Mouse (Mus musculus) intestine, embryonic 14.5 days (tissue): Measurements from ENCODE around the gene Bod1l. TPM values are rescaled to one million over a fixed set of nuclear protein-coding genes. Genes with fewer than 3 reads are reported as not detected.

Experiments
- ATAC-seq: fragments of 200-750 bp; cut with Nextera tagmentation; replicated peaks from 2 replicates; pipeline ENCODE4 v1.8.0; 2017; ENCODE audit warnings: low read depth, moderate number of reproducible peaks, moderate TSS enrichment, moderate library complexity; ENCODE audit not compliant: low FRiP score, low TSS enrichment
- DNase-seq: peaks from one replicate; pipeline ENCODE4 v3.0.0-alpha.2; 2018; ENCODE audit warnings: low spot score
- H3K27ac ChIP-seq: fragments of 300-500 bp; sonication (generic); 2 replicates; pipeline ENCODE4 v1.5.1; 2014; ENCODE audit warnings: low read depth, mild to moderate bottlenecking, control low read depth
- H3K27me3 ChIP-seq: fragments of 300-500 bp; sonication (generic); replicated peaks from 2 replicates; pipeline ENCODE4 v1.6.1; 2014; ENCODE audit warnings: low read length, control low read depth; ENCODE audit not compliant: control insufficient read depth, insufficient read depth
- H3K36me3 ChIP-seq: fragments of 300-500 bp; sonication (generic); 2 replicates; pipeline ENCODE4 v1.6.1; 2014; ENCODE audit warnings: low read length, control low read depth; ENCODE audit not compliant: control insufficient read depth, insufficient read depth
- H3K4me1 ChIP-seq: fragments of 300-500 bp; sonication (generic); replicated peaks from 2 replicates; pipeline ENCODE4 v1.6.1; 2014; ENCODE audit warnings: low read length, control low read depth, mixed read lengths; ENCODE audit not compliant: control insufficient read depth, insufficient read depth
- H3K4me2 ChIP-seq: fragments of 300-500 bp; sonication (generic); 2 replicates; pipeline ENCODE4 v1.6.1; 2014; ENCODE audit warnings: low read length
- H3K4me3 ChIP-seq: fragments of 300-500 bp; sonication (generic); 2 replicates; pipeline ENCODE4 v1.5.1; 2014; ENCODE audit warnings: low read depth, low read length, control low read depth, mixed read lengths
- H3K9ac ChIP-seq: fragments of 300-500 bp; sonication (generic); 2 replicates; pipeline ENCODE4 v1.6.1; 2014; ENCODE audit warnings: mild to moderate bottlenecking, low read length
- H3K9me3 ChIP-seq: fragments of 300-500 bp; sonication (generic); 2 replicates; pipeline ENCODE4 v1.6.1; 2016; ENCODE audit warnings: low read length, control low read depth; ENCODE audit not compliant: control insufficient read depth
- WGBS: fragments of 180-500 bp; shearing (Covaris S2); extraction: QIAGEN DNeasy Blood & Tissue Kit; methylation state at CpG from one replicate; pipeline ENCODE4 v1.1.7; 2014; 5-methylcytosine and 5-hydroxymethylcytosine counted together
- polyA plus RNA-seq: library from polyadenylated mRNA; unstranded; fragments of >200 nt; fragmentation: Nextera tagmentation; extraction: Ambion mirVana; gene quantifications from 2 replicates; pipeline ENCODE4 v1.2.1, GENCODE M21; 2014

The Bod1l gene
- polyA plus RNA-seq, 1 experiment from 2014 or later: 20.8 TPM

DNA sequence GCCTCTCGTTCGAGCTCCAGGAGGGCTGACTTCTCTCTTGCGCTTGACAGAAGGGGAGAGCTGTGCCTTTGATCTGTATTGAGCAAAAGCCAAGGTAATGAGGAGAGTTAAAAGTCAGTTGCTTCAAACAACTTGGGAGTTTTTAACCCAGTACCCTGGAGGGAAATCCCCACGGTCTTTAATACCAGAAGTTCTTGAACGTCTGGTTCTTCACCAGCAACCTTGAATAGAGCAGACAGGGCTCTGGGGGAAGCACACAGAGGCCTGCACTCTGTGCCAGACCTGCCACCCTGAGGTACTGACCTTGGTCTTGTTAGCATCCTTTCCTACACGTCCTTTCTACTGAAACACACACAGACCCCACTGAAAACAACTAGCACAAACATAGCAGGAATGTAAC lies 55.2 kb downstream of the Bod1l start:
- H3K9me3 ChIP-seq: no peaks in the 10 kb centered on the region
- no peaks in the 10 kb centered on the region for H3K27me3 ChIP-seq
- WGBS: 74% methylated on average over 6 of the region's 6 CpGs
- no peak overlapping the region for H3K4me3 ChIP-seq
- no peak overlapping the region for H3K4me2 ChIP-seq
- H3K27ac ChIP-seq: no peak overlapping the region
- peaks cover 77% of the 10 kb centered on the region for H3K36me3 ChIP-seq
- DNase-seq (peak; percentile 29), ATAC-seq (no peak)
- H3K4me1 ChIP-seq: no peaks in the 10 kb centered on the region
- no peak overlapping the region for H3K9ac ChIP-seq

DNA sequence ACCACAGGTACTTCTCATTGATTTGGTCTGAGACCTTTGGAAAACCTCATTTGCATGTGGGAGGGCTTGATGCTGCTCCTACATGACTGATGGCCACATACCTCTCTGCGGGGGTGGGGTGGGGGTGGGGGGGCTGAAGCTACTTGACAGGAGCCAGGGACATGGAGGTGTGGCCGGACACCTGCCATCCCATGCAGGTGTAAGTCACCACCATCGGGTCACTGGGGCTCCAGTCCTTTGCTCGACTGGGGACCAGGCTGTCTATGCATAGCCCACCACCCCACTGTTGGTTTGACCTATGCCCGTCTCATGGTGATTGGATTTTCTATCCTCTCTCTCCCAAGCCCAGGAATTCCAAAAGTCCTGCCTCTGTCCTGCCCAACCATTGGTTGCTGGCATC lies 62.2 kb downstream of the Bod1l start:
- no peaks in the 10 kb centered on the region for H3K4me1 ChIP-seq
- H3K36me3 ChIP-seq: peaks cover 18% of the 10 kb centered on the region
- H3K27me3 ChIP-seq: no peaks in the 10 kb centered on the region
- WGBS: 86% methylated on average over 5 of the region's 5 CpGs
- no peak overlapping the region for H3K9ac ChIP-seq
- DNase-seq: peak; percentile 13
- no peak overlapping the region for H3K27ac ChIP-seq
- no peak overlapping the region for H3K4me3 ChIP-seq
- no peak; the same call in 1 of the 2 replicates for ATAC-seq
- no peaks in the 10 kb centered on the region for H3K9me3 ChIP-seq
- no peak overlapping the region for H3K4me2 ChIP-seq

DNA sequence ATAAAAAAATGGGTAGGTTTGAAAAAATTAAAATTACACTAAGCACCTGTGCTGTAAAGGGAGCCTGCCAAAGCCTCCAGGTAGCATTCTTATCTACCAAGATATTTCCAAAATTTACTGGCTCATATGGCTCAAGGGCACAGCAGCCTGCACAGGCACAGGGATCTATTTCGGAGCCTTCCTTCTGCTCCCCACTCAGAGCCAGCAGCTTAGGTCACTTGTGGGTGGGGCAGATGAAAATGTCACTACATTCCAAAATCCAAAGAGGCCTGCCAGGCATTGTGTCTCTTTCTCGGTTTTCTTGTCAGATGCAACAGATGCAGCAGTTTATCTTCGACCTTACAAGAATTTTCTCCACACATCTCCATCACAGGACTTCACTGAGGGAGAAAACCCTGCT lies 64.1 kb downstream of the Bod1l start:
- Histone ChIP-seq H3K4me2 (no peak overlapping the region), H3K27me3 (no peaks in the 10 kb centered on the region), H3K9ac (no peak overlapping the region), H3K4me1 (no peaks in the 10 kb centered on the region), H3K27ac (no peak overlapping the region), H3K36me3 (no peaks in the 10 kb centered on the region; the same call in 1 of the 2 replicates), H3K4me3 (no peak overlapping the region), H3K9me3 (no peaks in the 10 kb centered on the region)
- peak; percentile 31 for DNase-seq
- WGBS: 76% methylated on average over 3 of the region's 3 CpGs
- ATAC-seq: no peak

DNA sequence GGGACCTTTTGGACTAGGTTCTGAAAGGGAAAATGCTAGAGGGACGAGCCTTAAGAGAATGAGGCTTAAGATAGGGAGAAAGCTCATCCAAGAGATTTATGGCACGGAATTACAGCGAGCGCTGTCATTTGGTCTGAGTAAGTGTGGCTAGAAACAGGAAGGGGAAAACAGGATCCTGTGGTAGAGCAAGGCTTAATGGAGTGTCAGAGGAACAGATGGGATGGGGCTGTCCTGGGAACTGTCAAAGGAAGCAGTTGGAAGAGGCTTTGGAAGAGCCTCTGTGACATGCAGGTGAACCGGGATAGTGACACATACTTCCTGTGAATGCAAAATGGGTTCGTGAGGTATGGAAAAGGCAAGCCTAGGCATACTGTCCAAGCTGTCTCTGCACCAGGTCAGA lies 68.4 kb downstream of the Bod1l start:
- no peaks in the 10 kb centered on the region for H3K9me3 ChIP-seq
- H3K9ac ChIP-seq: no peak overlapping the region
- 22% methylated on average over 6 of the region's 6 CpGs for WGBS
- H3K27ac ChIP-seq: no peak overlapping the region
- H3K4me2 ChIP-seq: no peak overlapping the region
- no peaks in the 10 kb centered on the region for H3K4me1 ChIP-seq
- no peaks in the 10 kb centered on the region for H3K27me3 ChIP-seq
- no peaks in the 10 kb centered on the region for H3K36me3 ChIP-seq
- no peak overlapping the region for H3K4me3 ChIP-seq
- ATAC-seq (peak; percentile 68; the same call in 1 of the 2 replicates), DNase-seq (peak; percentile 47)

DNA sequence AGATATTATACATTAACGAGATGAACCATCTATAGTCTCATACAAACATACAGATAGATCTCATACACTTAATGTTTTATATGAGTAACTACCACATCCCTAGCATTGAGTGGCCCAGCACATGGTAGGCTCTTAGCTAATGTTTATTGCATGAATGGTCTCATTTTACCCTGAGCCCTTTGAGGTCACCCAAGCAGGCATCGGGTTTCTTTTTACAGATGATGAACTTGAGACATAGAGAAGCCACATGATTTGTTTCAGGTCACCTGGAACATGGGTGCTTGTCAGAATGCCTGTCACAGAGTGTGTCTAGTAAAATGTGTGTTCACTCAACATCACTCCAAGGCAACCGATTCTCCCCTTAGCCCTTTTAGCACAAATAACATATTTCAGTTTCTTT lies 68.8 kb downstream of the Bod1l start:
- ATAC-seq: no peak
- no peaks in the 10 kb centered on the region for H3K36me3 ChIP-seq
- 40% methylated on average over 3 of the region's 3 CpGs for WGBS

DNA sequence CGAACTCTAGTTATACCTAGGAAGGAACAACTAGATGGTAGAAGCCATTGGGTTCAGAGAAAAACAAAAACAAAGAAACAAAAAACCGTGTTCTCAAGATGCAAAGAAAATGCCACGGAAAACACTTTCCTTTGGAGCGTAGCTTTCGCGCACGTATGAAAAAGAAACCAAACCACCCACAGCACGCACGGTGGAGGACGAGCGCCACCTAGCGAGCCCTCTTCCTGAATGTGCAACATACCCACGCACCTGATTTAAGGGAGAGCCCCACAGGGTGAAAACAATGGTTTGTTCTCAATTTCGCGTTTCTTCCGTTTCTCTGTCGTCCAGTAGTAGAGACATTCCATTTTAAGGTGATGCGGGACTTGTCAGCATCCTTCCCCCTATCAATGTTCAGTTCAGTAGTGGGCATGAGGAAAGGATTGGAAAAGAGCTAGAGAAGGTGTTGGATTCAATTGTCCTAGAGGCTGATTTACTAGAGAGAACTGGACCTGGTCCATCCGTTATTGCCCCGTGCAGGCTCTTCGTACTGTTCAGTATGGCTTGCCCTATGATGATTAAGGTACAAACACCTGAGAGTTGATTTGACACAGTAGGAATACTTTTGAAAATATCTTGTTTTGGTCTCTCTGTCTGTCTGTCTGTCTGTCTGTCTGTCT lies 75.6 kb downstream of the Bod1l start:
- Histone ChIP-seq H3K4me1 (0 out of 2 replicates have a peak, but pooled peaks cover 5% of the 10 kb centered on the region), H3K9ac (no peak overlapping the region), H3K9me3 (no peaks in the 10 kb centered on the region), H3K4me2 (peak overlapping the region; percentile 49), H3K27ac (no peak overlapping the region), H3K36me3 (no peaks in the 10 kb centered on the region), H3K27me3 (peaks cover 38% of the 10 kb centered on the region), H3K4me3 (peak overlapping the region; percentile 26)
- DNase-seq (peak; percentile 98), ATAC-seq (0 out of 2 replicates have a peak, but pooled peaks have one; percentile 61)
- 7% methylated on average over 21 of the region's 21 CpGs for WGBS

More for the DNA sequence above, 68.8 kb downstream of the Bod1l start:
- DNase-seq: peak; percentile 44
- H3K9ac ChIP-seq: no peak overlapping the region
- H3K4me2 ChIP-seq: no peak overlapping the region
- no peaks in the 10 kb centered on the region for H3K4me1 ChIP-seq
- H3K9me3 ChIP-seq: no peaks in the 10 kb centered on the region
- H3K4me3 ChIP-seq: no peak overlapping the region
- no peaks in the 10 kb centered on the region for H3K27me3 ChIP-seq
- no peak overlapping the region for H3K27ac ChIP-seq

DNA sequence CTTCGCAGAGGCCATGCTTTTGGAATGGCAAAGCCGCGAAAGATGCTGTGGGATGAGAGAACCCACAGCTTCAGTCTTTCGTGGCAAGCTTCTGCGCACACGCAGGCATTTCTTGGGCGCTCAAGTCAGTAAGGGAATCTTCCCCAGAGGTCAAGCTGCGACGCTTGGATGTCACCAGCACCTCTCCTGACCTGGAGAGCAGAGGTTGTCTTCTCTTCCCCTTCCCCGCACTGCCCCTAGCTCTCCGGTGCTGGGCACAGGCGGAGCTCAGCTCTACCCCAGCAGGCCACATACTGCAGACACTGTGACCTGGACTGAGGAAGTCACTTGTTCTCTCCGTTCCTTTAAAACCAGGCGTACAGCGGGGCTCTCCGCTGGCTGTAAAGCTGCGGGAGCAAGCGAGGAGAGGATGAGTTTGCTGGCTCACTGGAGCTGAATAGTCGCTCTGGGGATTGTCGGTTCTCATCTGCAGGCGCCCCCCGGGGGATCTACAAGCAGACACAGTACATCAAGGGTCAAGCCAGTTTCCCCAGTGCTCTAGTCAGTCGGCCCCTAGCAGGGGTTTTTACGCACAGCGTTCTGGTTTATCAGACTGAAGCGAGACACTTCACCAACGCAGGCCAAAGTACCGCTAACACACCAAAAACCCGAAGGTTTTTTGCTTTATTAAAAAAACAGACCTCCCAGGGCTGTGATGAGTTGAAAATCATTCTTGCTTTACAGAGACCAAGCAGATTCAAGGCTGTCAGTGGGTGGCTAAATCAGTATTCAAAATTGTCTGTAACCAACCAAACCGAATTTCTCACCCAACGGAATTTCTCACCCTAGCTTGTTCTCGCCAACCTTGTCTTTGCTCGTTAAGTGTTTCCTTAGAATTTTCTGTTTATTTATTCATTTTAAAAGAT lies 76.6 kb downstream of the Bod1l start:
- Histone ChIP-seq H3K9ac (no peak overlapping the region), H3K4me3 (peak overlapping the region; percentile 26), H3K27me3 (peaks cover 47% of the 10 kb centered on the region), H3K4me1 (0 out of 2 replicates have a peak, but pooled peaks cover 5% of the 10 kb centered on the region), H3K9me3 (no peaks in the 10 kb centered on the region), H3K27ac (no peak overlapping the region), H3K36me3 (no peaks in the 10 kb centered on the region), H3K4me2 (peak overlapping the region; percentile 49)
- no peak for ATAC-seq
- WGBS: 21% methylated on average over 33 of the region's 33 CpGs
- DNase-seq: peak; percentile 67

DNA sequence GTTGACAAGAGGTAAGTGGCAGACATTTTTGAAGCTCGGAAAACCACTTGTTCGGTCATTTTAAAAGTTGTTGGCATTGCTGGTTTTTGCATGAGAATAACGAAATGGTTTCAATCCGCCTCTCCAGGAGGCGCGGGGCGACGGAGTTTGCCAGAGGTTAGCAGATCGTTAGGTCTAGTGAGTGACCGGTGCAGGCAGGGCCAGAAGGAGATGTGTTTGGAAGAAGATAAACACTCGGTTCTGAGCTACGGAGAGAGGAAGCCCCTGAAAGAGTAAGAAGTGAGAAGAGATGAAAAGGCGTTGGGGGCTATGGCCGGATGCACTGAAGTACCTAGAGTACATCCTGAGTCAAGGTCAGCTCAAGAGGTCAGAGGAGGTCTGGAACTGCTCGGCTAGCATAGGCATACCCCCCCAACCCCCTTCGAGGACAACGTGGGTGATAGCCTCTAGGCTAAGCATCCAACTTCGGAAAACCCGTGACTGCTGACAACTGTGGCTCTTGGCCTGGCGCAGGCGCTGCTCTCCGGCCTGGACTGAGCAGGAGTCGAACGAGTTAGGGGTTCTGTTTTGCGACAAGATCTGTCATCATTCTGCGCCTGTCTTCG lies 77.6 kb downstream of the Bod1l start:
- 18% methylated on average over 27 of the region's 27 CpGs for WGBS
- no peak overlapping the region for H3K4me3 ChIP-seq
- H3K27me3 ChIP-seq: peaks cover 58% of the 10 kb centered on the region
- no peaks in the 10 kb centered on the region for H3K36me3 ChIP-seq
- no peak overlapping the region for H3K27ac ChIP-seq
- H3K4me1 ChIP-seq: 0 out of 2 replicates have a peak, but pooled peaks cover 9% of the 10 kb centered on the region
- no peak overlapping the region for H3K9ac ChIP-seq
- peak; percentile 65 for DNase-seq
- no peaks in the 10 kb centered on the region for H3K9me3 ChIP-seq
- H3K4me2 ChIP-seq: 0 out of 2 replicates have a peak overlapping the region, but pooled peaks have one; percentile 1
- ATAC-seq: no peak
